Mouse (Mus musculus): ENCODE measurements at regions not wholly inside any gene's neighbourhood (a gene's known extent, or its start where the extent isn't known, plus 50 kb on each side); places are given as distances from the start of the nearest gene placed in this dataset.

GRCm38 (mm10) chr16:25052917-25053343, 233.7 kb upstream of the Tprg start:
- H3K4me1 ChIP-seq (replicated peaks; ENCODE audit: control insufficient read depth, insufficient read depth, low read length), result peaks cover 22% of the 10 kb centered on the region
- H3K27me3 ChIP-seq (ENCODE audit: control insufficient read depth, insufficient read depth, low read length), result no peaks in the 10 kb centered on the region
- no peaks in the 10 kb centered on the region for H3K36me3 ChIP-seq (ENCODE audit: control insufficient read depth, insufficient read depth, low read length)
- 12% methylated on average over 5 of the region's 5 CpGs for whole genome bisulfite sequencing
- TF ChIP-seq POLR2A (IDR thresholded peaks at IDR 0.05; ENCODE audit: control insufficient read depth, extremely low read depth, insufficient read depth, low read length, poor library complexity), result no peak
- no peak overlapping the region for H3K4me3 ChIP-seq (ENCODE audit: control insufficient read depth, insufficient read depth, low read length)
- no peak overlapping the region for H3K27ac ChIP-seq (ENCODE audit: control insufficient read depth, insufficient read depth, low read length)
- peak; percentile 16 for DNase-seq

- no peak for DNase-seq
- Histone ChIP-seq H3K36me3 (ENCODE audit: control insufficient read depth, insufficient read depth, low read length) (no peaks in the 10 kb centered on the region), H3K27me3 (ENCODE audit: control insufficient read depth, insufficient read depth, low read length) (no peaks in the 10 kb centered on the region), H3K4me1 (replicated peaks; ENCODE audit: control insufficient read depth, insufficient read depth, low read length) (peaks cover 30% of the 10 kb centered on the region), H3K4me3 (ENCODE audit: control insufficient read depth, insufficient read depth, low read length) (no peak overlapping the region), H3K27ac (ENCODE audit: control insufficient read depth, insufficient read depth, low read length) (no peak overlapping the region)
- 95% methylated on average over 2 of the region's 2 CpGs for WGBS
- TF ChIP-seq POLR2A (IDR thresholded peaks at IDR 0.05; ENCODE audit: control insufficient read depth, extremely low read depth, insufficient read depth, low read length, poor library complexity) (no peak), CTCF (IDR thresholded peaks at IDR 0.05; ENCODE audit: borderline replicate concordance, control insufficient read depth, extremely low read depth, insufficient read depth, low read length, poor library complexity) (no peak)
Observed at GRCm38 (mm10) chr16:25054304-25054703, 232.3 kb upstream of the Tprg start.

- peak; percentile 44 for DNase-seq
- Histone ChIP-seq H3K27me3 (ENCODE audit: control insufficient read depth, insufficient read depth, low read length) (no peaks in the 10 kb centered on the region), H3K27ac (ENCODE audit: control insufficient read depth, insufficient read depth, low read length) (peak overlapping the region; percentile 38; the same call in 1 of the 2 replicates), H3K36me3 (ENCODE audit: control insufficient read depth, insufficient read depth, low read length) (no peaks in the 10 kb centered on the region), H3K4me1 (replicated peaks; ENCODE audit: control insufficient read depth, insufficient read depth, low read length) (peaks cover 36% of the 10 kb centered on the region), H3K4me3 (ENCODE audit: control insufficient read depth, insufficient read depth, low read length) (no peak overlapping the region)
- no peak for TF ChIP-seq CTCF (IDR thresholded peaks at IDR 0.05; ENCODE audit: borderline replicate concordance, control insufficient read depth, extremely low read depth, insufficient read depth, low read length, poor library complexity)
- TF ChIP-seq POLR2A (IDR thresholded peaks at IDR 0.05; ENCODE audit: control insufficient read depth, extremely low read depth, insufficient read depth, low read length, poor library complexity), result no peak
- 7% methylated on average over 9 of the region's 9 CpGs for WGBS
Observed at GRCm38 (mm10) chr16:25055376-25055775, 231.2 kb upstream of the Tprg start.

DNA sequence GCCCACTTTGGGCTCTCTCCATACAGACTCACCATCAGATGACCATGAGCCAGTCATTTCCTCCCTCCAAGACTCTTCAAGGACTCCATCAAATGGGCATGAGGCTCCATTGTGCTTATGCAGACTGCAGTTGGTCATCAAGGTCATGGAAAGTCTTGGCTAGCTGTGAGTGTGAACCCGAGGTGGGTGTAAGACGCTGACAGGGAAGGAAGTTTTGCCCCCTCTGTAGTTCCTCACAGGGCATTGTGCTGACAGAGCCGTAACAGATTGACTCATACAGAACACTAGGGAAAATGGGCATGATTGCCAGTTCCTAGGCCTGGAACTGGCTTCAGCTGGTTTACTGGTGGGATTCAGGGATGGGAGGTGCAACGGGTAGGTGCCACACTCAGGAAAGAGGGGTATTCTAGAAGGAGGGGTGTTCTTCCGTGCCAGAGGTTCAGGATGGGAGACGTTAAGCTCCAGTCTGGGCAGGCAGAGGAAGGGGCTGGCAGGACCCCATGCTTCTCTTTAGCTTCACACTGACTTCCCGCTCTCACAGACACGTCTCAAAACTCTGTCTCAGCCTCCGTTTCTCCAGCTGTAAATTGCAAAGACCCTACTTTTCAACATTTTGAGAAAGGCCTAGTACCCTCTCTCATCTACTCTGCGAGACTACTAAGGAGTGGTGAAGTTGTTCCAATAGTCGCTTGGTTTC, 228.4 kb upstream of the Tprg start:
- Histone ChIP-seq H3K4me1 (replicated peaks; ENCODE audit: control insufficient read depth, insufficient read depth, low read length) (peaks cover 33% of the 10 kb centered on the region), H3K27me3 (ENCODE audit: control insufficient read depth, insufficient read depth, low read length) (no peaks in the 10 kb centered on the region), H3K27ac (ENCODE audit: control insufficient read depth, insufficient read depth, low read length) (no peak overlapping the region), H3K4me3 (ENCODE audit: control insufficient read depth, insufficient read depth, low read length) (peak overlapping the region; percentile 60; the same call in 1 of the 2 replicates), H3K36me3 (ENCODE audit: control insufficient read depth, insufficient read depth, low read length) (no peaks in the 10 kb centered on the region)
- 78% methylated on average over 11 of the region's 11 CpGs for WGBS
- no peak for DNase-seq
- TF ChIP-seq CTCF (IDR thresholded peaks at IDR 0.05; ENCODE audit: borderline replicate concordance, control insufficient read depth, extremely low read depth, insufficient read depth, low read length, poor library complexity) (no peak), POLR2A (IDR thresholded peaks at IDR 0.05; ENCODE audit: control insufficient read depth, extremely low read depth, insufficient read depth, low read length, poor library complexity) (no peak)

GRCm38 (mm10) chr16:25058812-25059501, 227.7 kb upstream of the Tprg start:
- peak overlapping the region; percentile 60 for H3K4me3 ChIP-seq (ENCODE audit: control insufficient read depth, insufficient read depth, low read length)
- no peaks in the 10 kb centered on the region for H3K27me3 ChIP-seq (ENCODE audit: control insufficient read depth, insufficient read depth, low read length)
- peaks cover 31% of the 10 kb centered on the region for H3K4me1 ChIP-seq (replicated peaks; ENCODE audit: control insufficient read depth, insufficient read depth, low read length)
- H3K36me3 ChIP-seq (ENCODE audit: control insufficient read depth, insufficient read depth, low read length), result no peaks in the 10 kb centered on the region
- peak; percentile 78 for DNase-seq
- WGBS, result 1% methylated on average over 36 of the region's 36 CpGs
- peak overlapping the region; percentile 2; the same call in 1 of the 2 replicates for H3K27ac ChIP-seq (ENCODE audit: control insufficient read depth, insufficient read depth, low read length)
- TF ChIP-seq POLR2A (IDR thresholded peaks at IDR 0.05; ENCODE audit: control insufficient read depth, extremely low read depth, insufficient read depth, low read length, poor library complexity) (no peak), CTCF (IDR thresholded peaks at IDR 0.05; ENCODE audit: borderline replicate concordance, control insufficient read depth, extremely low read depth, insufficient read depth, low read length, poor library complexity) (no peak)

- TF ChIP-seq CTCF (IDR thresholded peaks at IDR 0.05; ENCODE audit: borderline replicate concordance, control insufficient read depth, extremely low read depth, insufficient read depth, low read length, poor library complexity) (no peak), POLR2A (IDR thresholded peaks at IDR 0.05; ENCODE audit: control insufficient read depth, extremely low read depth, insufficient read depth, low read length, poor library complexity) (no peak)
- H3K36me3 ChIP-seq (ENCODE audit: control insufficient read depth, insufficient read depth, low read length), result no peaks in the 10 kb centered on the region
- peak; percentile 52 for DNase-seq
- H3K4me3 ChIP-seq (ENCODE audit: control insufficient read depth, insufficient read depth, low read length), result peak overlapping the region; percentile 60
- H3K4me1 ChIP-seq (replicated peaks; ENCODE audit: control insufficient read depth, insufficient read depth, low read length), result peaks cover 28% of the 10 kb centered on the region
- WGBS, result 9% methylated on average over 12 of the region's 12 CpGs
- H3K27ac ChIP-seq (ENCODE audit: control insufficient read depth, insufficient read depth, low read length), result peak overlapping the region; percentile 9; the same call in 1 of the 2 replicates
- H3K27me3 ChIP-seq (ENCODE audit: control insufficient read depth, insufficient read depth, low read length), result no peaks in the 10 kb centered on the region
Observed at GRCm38 (mm10) chr16:25059504-25059992, 227.1 kb upstream of the Tprg start.

All from thymus, adult 2 months (tissue).